Mouse (Mus musculus) stomach, postnatal 0 days (tissue): Measurements from ENCODE around the gene Zfp987. TPM values are rescaled to one million over a fixed set of nuclear protein-coding genes. Genes with fewer than 3 reads are reported as not detected.
"Not testable (repeated sequence)": the region's sequence is repeated elsewhere in the genome, so short reads cannot be mapped to it uniquely, and the experiment has no call there.

Source experiments
- ATAC-seq: fragments of 200-750 bp; cut with Nextera tagmentation; 2 replicates; pipeline ENCODE4 v1.8.0; 2017; ENCODE audit not compliant: low FRiP score, low TSS enrichment
- DNase-seq: peaks from one replicate; pipeline ENCODE4 v3.0.0-alpha.2; 2016; ENCODE audit warnings: low spot score
- H3K27ac ChIP-seq: fragments of 300-500 bp; sonication (generic); replicated peaks from 2 replicates; pipeline ENCODE4 v1.5.1; 2014; ENCODE audit warnings: mild to moderate bottlenecking, control low read depth
- H3K27me3 ChIP-seq: fragments of 300-500 bp; sonication (generic); 2 replicates; pipeline ENCODE4 v1.6.1; 2014; ENCODE audit warnings: low read length; ENCODE audit not compliant: control insufficient read depth, insufficient read depth
- H3K36me3 ChIP-seq: fragments of 300-500 bp; sonication (generic); 2 replicates; pipeline ENCODE4 v1.6.1; 2014; ENCODE audit warnings: low read length, mixed read lengths; ENCODE audit not compliant: control insufficient read depth, insufficient read depth
- H3K4me1 ChIP-seq: fragments of 300-500 bp; sonication (generic); replicated peaks from 2 replicates; pipeline ENCODE4 v1.6.1; 2014; ENCODE audit warnings: antibody characterized with exemption; ENCODE audit not compliant: control insufficient read depth, insufficient read depth
- H3K4me2 ChIP-seq: fragments of 300-500 bp; sonication (generic); replicated peaks from 2 replicates; pipeline ENCODE4 v1.6.1; 2014; ENCODE audit warnings: low read depth, mild to moderate bottlenecking, control low read depth, moderate library complexity
- H3K4me3 ChIP-seq: fragments of 300-500 bp; sonication (generic); 2 replicates; pipeline ENCODE4 v1.5.1; 2014; ENCODE audit warnings: low read depth, low read length, control low read depth
- H3K9ac ChIP-seq: fragments of 300-500 bp; sonication (generic); 2 replicates; pipeline ENCODE4 v1.6.1; 2014; ENCODE audit warnings: mild to moderate bottlenecking, low read length, control low read depth, mixed read lengths
- H3K9me3 ChIP-seq: fragments of 300-500 bp; sonication (generic); 2 replicates; pipeline ENCODE4 v1.6.1; 2016; ENCODE audit warnings: low read length; ENCODE audit not compliant: control insufficient read depth
- WGBS: fragments of 180-500 bp; shearing (Covaris S2); extraction: QIAGEN DNeasy Blood & Tissue Kit; methylation state at CpG from one replicate; pipeline ENCODE4 v1.1.7; 2014; 5-methylcytosine and 5-hydroxymethylcytosine counted together
- polyA plus RNA-seq: library from polyadenylated mRNA; unstranded; fragments of >200 nt; fragmentation: Nextera tagmentation; extraction: Ambion mirVana; gene quantifications from 2 replicates; pipeline ENCODE4 v1.2.1, GENCODE M21; 2015

Gene Zfp987
- polyA plus RNA-seq, 1 experiment from 2014 or later: 0.08 TPM

DNA sequence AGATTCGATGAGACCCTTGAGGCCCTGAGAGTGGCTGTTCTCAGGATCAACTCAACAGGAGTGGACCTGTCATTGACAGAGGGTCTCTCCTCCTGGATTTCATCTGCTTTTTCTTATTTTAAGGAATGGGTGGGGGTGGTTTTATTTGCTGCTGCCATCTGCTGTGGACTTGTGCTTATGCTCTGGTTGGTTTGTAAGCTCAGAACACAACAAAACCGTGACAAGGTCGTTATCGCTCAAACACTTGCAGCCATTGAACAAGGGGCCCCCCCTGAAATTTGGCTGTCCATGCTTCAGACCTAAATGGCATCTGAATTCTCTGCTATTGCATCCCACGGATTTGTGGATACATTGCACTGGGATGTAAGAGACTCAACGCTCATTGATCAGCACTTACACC, 34.1 kb upstream of the Zfp987 start:
- ATAC-seq, H3K36me3 ChIP-seq, H3K4me3 ChIP-seq, DNase-seq, H3K4me1 ChIP-seq, H3K27me3 ChIP-seq, H3K9me3 ChIP-seq, H3K9ac ChIP-seq, H3K27ac ChIP-seq, H3K4me2 ChIP-seq: not testable (repeated sequence)
- 75% methylated on average over 6 of the region's 6 CpGs for WGBS

DNA sequence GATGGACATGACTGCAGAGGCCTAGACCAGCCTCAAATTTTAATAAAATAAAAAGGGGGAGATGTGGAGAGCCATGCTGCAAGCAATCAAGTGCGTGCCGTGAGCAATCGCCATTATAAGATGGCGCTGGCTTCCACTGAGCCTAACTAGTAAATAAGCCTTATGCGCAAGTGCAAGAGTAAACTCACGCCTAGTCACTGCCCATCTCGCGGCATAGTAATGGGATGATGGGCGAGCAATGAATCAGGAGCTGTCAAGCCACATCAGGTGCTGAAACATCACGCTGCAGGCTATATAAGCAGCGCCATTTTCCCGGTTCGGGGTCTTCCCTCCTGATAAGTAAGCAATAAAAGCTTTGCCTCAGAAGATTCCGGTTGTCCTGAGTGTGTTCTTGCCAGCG, 33.5 kb upstream of the Zfp987 start:
- H3K4me2 ChIP-seq, DNase-seq, H3K4me3 ChIP-seq, H3K27me3 ChIP-seq, H3K27ac ChIP-seq, H3K36me3 ChIP-seq, H3K9me3 ChIP-seq, H3K4me1 ChIP-seq, ATAC-seq, H3K9ac ChIP-seq: not testable (repeated sequence)
- 85% methylated on average over 15 of the region's 15 CpGs for WGBS

DNA sequence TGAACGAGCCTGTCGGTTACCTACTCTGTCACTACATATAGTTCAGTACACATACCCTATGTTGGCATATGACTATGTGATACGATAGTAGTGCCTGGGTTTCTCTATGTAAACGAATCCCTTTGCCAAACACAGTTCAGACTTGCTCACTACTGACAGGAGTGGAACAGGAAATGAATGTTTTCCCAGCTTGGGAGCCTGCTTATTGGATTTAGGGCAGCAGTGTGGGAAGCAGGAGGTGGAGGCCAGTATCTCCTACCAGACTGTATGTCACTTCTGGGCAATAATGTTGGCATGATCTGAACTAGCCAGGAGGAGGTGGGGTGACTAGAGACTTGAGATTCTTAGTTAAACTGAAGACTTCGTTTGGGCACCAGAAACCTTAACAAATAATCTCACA, 32.3 kb upstream of the Zfp987 start:
- H3K9ac ChIP-seq, H3K4me2 ChIP-seq, H3K9me3 ChIP-seq, H3K27ac ChIP-seq, H3K4me1 ChIP-seq, H3K4me3 ChIP-seq, ATAC-seq, H3K36me3 ChIP-seq, H3K27me3 ChIP-seq, DNase-seq: not testable (repeated sequence)
- WGBS: 73% methylated on average over 4 of the region's 5 CpGs

DNA sequence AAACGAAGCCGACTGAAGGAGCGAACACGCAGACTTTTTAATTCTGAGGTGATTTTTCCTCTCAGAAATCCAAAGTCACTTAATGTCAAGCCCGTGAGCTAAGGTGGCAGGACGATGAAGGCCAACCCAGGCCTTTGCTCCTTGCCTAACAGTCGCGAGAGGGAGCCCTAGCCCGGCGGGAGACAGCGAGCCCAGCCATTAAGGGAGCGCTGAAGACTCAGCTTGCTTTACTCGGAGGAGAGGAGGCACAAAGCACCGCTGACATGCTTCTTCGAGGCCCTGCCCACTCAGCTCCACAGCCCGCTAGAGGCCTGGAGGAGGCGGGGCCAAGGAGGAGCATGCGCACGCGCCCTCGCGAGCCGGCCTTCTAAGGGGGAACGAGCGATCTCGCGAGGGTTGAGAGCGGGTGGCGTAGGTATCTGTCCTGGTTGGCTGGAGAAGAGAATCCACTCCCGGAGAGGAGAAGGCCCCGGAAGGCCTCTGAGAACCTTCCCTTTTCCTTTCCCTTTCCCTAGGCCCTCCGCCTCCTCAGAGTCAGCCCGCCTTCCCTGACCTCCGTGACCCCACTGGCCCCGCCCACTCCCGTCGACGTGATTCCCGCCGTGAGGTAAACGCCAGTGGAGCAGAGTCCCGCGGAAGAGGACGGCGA, 30.0 kb upstream of the Zfp987 start:
- H3K4me2 ChIP-seq, ATAC-seq: not testable (repeated sequence)
- 34% methylated on average over 38 of the region's 45 CpGs for WGBS

DNA sequence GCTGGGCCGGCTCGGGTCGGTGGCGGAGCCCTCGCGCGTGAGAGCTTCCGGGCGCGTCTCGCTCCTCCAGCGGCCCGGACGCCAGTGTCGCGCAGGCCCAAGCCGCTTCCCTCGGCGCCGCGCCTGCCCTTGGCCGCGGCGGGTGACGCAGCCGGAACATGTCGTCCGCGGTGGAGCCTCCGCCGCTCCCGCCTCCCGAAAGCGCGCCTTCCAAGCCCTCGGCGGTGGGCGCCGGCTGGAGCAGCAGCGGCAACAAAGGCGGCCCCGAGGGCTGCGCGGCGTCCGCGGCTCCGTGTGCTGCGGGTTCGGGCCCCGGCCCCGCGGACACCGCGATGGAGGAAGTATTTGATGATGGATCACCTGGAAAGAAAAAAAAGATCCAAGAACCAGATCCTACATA, 29.5 kb upstream of the Zfp987 start:
- not testable (repeated sequence) for H3K27ac ChIP-seq, DNase-seq, H3K9me3 ChIP-seq, ATAC-seq, H3K4me2 ChIP-seq, H3K9ac ChIP-seq, H3K4me1 ChIP-seq, H3K36me3 ChIP-seq, H3K27me3 ChIP-seq
- 0 out of 2 replicates have a peak overlapping the region, but pooled peaks have one; percentile 17 for H3K4me3 ChIP-seq
- 26% methylated on average over 55 of the region's 55 CpGs for WGBS

More for the DNA sequence above, 30.0 kb upstream of the Zfp987 start:
- not testable (repeated sequence) for DNase-seq, H3K27me3 ChIP-seq, H3K9ac ChIP-seq, H3K9me3 ChIP-seq, H3K27ac ChIP-seq, H3K36me3 ChIP-seq, H3K4me1 ChIP-seq, H3K4me3 ChIP-seq

DNA sequence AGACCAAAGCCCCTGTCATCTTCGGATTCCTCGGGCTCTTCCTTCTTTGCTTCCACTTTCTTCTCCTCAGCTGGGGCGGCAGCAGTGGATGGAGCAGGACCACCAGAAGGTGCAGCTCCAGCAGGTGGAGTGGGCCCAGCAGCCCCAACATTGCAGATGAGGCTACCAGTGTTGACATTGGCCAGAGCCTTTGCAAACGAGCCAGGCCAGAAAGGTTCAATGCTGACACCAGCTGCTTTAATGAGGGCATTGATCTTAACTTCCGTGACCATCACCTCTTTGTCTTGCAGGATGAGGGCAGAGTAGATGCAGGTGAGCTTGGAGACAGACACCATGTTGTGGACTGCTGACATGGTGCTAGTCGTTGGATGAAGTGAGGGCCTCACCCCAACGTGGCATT, 23.8 kb upstream of the Zfp987 start:
- H3K9ac ChIP-seq, H3K4me3 ChIP-seq, DNase-seq, H3K4me1 ChIP-seq, H3K27me3 ChIP-seq, H3K27ac ChIP-seq, H3K4me2 ChIP-seq, ATAC-seq, H3K36me3 ChIP-seq, H3K9me3 ChIP-seq: not testable (repeated sequence)
- 76% methylated on average over 5 of the region's 7 CpGs for WGBS

DNA sequence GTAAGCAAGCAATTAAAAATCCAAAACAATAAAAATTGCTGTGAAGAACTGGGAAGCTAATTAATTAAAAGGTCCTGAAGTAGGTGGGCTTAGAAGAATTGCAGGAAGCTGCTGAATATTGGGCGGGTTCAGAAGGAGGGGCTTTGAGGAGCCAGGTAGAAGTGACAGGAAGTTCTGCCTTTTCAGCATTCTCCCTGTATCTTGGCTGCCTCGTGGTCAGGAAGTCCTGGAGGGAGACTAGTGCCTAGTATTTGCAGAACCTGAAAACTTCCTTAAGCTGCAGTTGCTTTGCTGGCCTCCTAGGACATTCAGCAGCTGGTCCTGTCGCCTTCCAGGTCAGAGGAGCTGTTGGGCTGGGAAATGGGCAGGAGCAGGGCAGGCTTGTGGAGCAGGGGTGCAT, 4.3 kb downstream of the Zfp987 start:
- not testable (repeated sequence) for H3K4me2 ChIP-seq, H3K27me3 ChIP-seq, ATAC-seq, H3K4me3 ChIP-seq, H3K4me1 ChIP-seq, H3K9ac ChIP-seq, H3K9me3 ChIP-seq, H3K27ac ChIP-seq, DNase-seq, H3K36me3 ChIP-seq
- 38% methylated on average over 3 of the region's 3 CpGs for WGBS

DNA sequence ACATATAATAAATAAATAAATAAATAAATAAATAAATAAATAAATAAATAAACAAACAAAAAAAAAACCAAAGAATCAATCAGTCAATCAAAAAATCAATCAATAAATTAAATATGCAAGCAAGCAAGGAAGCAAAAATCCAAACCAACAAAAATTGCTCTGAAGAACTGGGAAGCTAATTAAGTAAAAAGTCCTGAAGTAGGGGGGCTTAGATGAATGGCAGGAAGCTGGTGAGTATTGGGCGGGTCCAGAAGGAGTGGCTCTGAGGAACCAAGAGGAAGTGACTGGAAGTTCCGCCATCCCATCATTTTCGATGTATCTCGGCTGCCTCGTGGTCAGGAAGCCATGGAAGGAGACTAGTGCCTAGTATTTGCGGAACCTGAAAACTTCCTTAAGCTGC, 59.4 kb downstream of the Zfp987 start, which contains the start of gene Zfp600:
TSS of gene Zfp600 (plus strand) at position 301 of the 400 bp plus-strand sequence.
- H3K4me1 ChIP-seq, H3K9ac ChIP-seq, ATAC-seq, H3K9me3 ChIP-seq, H3K4me3 ChIP-seq, H3K4me2 ChIP-seq, H3K27me3 ChIP-seq, H3K27ac ChIP-seq, H3K36me3 ChIP-seq, DNase-seq: not testable (repeated sequence)
- no CpG with 5 or more reads among the region's 6 CpGs for WGBS

DNA sequence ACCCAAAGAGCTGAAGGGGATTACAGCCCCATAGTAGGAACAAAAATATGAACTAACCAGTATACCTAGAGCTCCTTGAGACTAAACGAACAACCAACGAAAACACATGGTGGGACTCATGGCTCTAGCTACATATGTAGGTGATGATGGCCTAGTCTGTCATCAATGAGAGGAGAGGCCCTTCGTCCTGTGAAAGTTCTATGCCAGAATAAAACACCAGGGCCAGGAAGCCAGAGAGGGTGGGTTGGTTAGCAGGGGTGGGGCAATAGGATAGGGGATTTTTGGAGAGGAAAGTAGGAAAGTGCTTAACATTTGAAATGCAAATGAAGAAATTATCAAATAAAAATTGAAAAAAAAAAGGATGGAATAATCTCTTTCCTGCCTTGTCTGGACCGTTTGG, 65.8 kb downstream of the Zfp987 start:
- H3K36me3 ChIP-seq, H3K4me1 ChIP-seq, H3K9me3 ChIP-seq, H3K27ac ChIP-seq, H3K9ac ChIP-seq, DNase-seq, H3K27me3 ChIP-seq, ATAC-seq, H3K4me2 ChIP-seq, H3K4me3 ChIP-seq: not testable (repeated sequence)
- 95% methylated on average over 2 of the region's 4 CpGs for WGBS
